Mouse (Mus musculus) megakaryocyte, embryonic 14.5 days (primary cell): ENCODE measurements at regions not wholly inside any gene's neighbourhood (a gene's known extent, or its start where the extent isn't known, plus 50 kb on each side); places are given as distances from the start of the nearest gene placed in this dataset.

Source experiments
- FLI1 ChIP-seq: IDR thresholded peaks from 2 replicates; pipeline ENCODE4 v1.6.1; 2012; ENCODE audit warnings: low read length, inconsistent platforms, mixed read lengths
- GATA1 ChIP-seq: IDR thresholded peaks from 3 replicates; pipeline ENCODE4 v1.6.1; 2012; ENCODE audit warnings: mixed read lengths, low read length, inconsistent platforms, borderline replicate concordance

- TF ChIP-seq GATA1 (no peak), FLI1 (no peak)
Observed at GRCm38 (mm10) chr5:75828332-75828731, 149.9 kb downstream of the Kdr start.
